Mouse (Mus musculus) cerebellum, adult 18-20 months (tissue): ENCODE data around the gene Hoxc10.

Source experiments
- DNase-seq, 2 experiments: peaks; one replicate each; pipeline ENCODE4 v3.0.0; 2021

Hoxc10 gene

GRCm38 (mm10) chr15:102966776-102967311 lies at the start of gene Hoxc10:
Gene Hoxc10, plus strand, starts transcription at chr15:102966796.
- no peak for DNase-seq

- no peak for DNase-seq
Measured at GRCm38 (mm10) chr15:102917972-102918572, 48.5 kb upstream of the Hoxc10 start.

- no peak for DNase-seq
Measured at GRCm38 (mm10) chr15:102918611-102919265, 47.9 kb upstream of the Hoxc10 start.

DNA sequence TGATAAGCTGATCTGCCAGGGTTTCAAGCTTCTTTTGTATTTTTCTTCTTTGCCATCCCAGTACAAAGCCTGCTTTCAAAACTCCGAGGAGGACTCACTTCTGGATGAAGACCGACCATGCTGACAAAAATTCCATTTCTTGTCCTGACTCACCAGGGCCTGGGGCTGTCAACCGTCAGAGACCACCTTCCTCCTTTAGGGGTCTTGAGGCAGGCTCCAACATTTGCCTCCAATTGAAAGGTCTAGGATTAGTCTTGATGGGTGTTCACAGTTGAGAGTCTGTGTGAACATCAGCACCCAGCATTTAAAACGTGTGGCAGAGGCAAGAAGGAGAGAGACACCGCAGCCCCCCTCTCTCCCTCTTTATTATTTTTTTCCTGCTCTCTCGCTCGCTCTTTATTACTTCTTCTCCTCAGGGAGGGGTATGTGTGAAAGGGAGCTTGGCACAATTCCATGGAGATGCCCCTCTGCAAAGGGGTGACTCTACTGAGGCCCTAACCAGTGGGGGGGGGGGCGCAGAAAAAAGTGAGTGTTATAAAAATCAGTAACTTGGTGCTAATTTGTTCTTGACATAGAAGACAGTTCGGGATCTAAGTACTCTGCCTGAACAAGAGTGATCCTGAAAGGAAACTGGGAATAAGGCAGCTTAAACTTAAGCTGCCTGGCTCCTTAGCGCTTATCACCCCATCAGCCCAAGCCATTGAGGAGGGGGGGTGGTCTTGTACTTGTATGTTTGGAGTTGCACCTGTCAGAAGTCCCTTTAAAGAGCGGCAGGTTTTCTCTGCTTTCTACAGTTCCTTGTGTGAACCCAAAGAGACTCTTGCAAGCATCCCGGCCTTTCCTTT lies 47.0 kb upstream of the Hoxc10 start:
- DNase-seq: no peak

- DNase-seq: no peak
Measured at GRCm38 (mm10) chr15:102920619-102921018, 46.0 kb upstream of the Hoxc10 start.

- no peak for DNase-seq
Measured at GRCm38 (mm10) chr15:102921053-102922011, 45.3 kb upstream of the Hoxc10 start, which contains the start of gene Hoxc13. Gene Hoxc13, plus strand, starts transcription at chr15:102921103.

DNA sequence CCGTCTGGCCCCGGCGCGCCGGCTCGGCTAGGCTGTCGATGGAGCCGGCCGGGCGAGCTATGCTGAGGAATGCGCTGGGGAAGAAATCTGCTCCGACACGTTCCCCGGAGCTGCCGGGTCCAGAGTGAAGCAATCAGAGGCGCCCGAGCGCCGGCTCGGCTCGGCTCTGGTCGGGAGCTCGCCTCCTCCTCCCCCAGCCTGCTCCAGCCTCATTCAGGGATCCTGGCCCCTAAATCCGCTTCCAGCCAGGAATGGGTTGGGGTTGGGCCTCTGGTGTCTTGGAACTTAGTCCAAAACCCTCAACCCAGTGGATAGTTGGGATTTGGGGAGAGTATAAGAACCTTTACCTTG lies 44.6 kb upstream of the Hoxc10 start:
- no peak for DNase-seq

- DNase-seq: no peak
Measured at GRCm38 (mm10) chr15:102922636-102923500, 43.7 kb upstream of the Hoxc10 start.

- no peak for DNase-seq
Measured at GRCm38 (mm10) chr15:102927032-102927645, 39.5 kb upstream of the Hoxc10 start.

GRCm38 (mm10) chr15:102931706-102932358 lies 34.8 kb upstream of the Hoxc10 start:
- DNase-seq: no peak

- no peak for DNase-seq
Measured at GRCm38 (mm10) chr15:102934438-102934837, 32.2 kb upstream of the Hoxc10 start.

DNA sequence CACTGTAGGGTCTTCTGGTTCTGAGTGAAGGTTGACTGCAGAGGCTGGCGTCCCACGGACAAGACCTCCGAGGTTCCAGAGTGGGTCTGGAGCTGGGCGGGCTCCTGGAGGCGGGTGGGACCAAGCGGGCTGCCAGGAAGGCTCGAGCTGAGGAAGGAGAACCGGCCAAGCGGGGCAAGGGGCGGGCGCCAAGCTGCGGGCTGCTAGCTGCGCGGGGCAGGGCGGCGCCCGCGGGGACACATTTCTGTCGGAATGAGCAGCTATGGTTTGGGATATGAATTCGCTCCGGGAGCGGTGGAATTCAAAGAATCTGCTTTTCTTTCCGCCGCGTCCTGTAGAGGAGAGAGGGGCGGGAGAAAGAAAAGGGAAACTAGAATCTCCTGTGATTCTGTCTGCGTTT lies 31.7 kb upstream of the Hoxc10 start:
- no peak for DNase-seq

GRCm38 (mm10) chr15:102936279-102936972 lies 30.2 kb upstream of the Hoxc10 start, which contains the start of gene Hoxc12:
Gene Hoxc12, plus strand, starts transcription at chr15:102936757.
- no peak for DNase-seq

DNA sequence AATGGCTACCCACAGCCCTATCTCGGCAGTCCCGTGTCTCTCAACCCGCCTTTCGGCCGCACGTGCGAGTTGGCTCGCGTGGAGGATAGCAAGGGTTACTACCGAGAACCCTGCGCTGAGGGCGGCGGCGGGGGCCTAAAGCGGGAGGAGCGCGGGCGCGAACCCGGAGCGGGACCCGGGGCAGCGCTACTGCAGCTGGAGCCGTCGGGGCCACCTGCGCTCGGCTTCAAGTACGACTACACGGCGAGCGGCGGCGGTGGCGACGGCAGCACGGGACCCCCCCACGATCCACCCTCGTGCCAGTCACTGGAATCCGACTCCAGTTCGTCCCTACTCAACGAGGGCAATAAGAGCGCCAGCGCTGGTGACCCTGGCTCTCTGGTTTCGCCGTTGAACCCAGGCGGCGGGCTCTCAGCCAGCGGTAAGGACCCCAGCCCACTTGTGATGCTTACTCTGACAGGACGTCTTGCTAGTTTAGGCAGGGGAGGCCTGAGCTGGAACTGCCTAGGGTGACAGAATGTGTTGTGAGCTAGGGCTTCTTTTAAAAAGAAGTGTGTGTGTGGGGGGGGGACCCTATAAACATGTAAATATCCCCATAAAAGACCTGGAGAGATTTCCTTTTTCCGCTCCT lies 29.4 kb upstream of the Hoxc10 start:
- DNase-seq: no peak

DNA sequence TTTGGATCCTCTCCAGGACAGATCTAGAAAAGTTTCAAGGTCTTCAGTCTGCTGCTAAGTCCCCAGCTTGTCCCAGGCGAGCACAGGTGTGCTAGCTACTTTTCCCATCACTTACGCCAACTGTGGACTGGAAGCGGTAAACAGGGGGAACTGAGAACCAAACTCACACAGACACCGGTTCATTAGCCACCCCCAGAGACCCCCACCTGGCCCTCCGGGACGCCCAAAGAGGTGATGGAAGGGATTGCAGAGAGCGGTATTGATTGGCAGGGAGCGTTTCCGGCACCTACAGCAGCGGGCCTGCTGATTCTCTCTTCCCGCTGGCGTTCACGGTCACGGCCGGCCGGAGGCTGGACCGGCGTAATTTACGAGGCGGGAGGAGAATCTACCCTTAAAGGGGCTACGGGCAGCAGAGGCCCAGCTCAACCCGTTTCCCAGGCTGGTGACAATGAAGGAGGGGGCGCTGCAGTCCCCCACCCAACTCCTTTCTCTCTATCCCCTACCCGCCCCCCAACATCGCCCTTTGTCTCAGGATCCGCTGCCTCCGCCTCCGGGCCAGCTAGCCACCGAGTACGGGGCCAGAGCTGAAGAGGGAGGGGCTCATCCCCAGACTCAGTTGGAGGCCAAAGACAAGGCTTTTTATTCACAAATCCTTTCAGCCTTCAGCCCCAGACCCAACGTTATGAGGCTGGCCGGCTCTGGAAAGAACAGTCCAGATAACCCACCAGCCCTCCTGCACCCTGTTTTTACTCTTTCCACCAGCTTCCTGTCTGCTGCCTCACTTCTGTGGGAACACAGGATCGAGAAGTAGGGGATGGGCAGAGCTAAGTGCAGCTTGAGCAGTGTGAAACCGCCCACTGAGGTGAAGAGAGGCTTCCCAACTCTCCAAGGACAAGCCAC lies 27.1 kb upstream of the Hoxc10 start:
- no peak for DNase-seq

GRCm38 (mm10) chr15:102942739-102943467 lies 23.7 kb upstream of the Hoxc10 start:
- no peak for DNase-seq

DNA sequence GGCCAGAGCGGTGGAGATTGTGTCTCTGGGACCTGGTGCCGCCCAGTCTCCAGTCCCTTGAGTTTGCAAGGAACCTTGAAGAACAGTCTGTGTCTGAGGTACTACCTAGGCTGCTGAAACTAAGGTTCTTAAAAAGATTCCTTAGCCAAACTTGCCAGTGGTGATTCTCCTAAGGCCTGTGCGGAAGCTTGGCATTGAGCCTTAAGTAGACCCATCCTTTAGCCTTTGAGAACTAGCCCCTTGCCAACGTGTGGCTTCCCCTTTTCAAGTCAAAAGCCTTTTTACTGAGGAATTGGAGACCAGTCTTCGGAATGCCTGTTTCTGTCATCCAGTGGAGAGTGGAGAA lies 23.2 kb upstream of the Hoxc10 start:
- DNase-seq: no peak
